Mouse (Mus musculus): ENCODE results near the gene Kif19a. TPM values are rescaled to one million over a fixed set of nuclear protein-coding genes. Genes with fewer than 3 reads are reported as not detected.

The Kif19a gene
- polyA plus RNA-seq, 1 experiment = not detected

- TF ChIP-seq POLR2A (IDR thresholded peaks at IDR 0.05; ENCODE audit: low read depth, low read length) = no peak
- no peak overlapping the region for H3K4me3 ChIP-seq (ENCODE audit: insufficient read depth, low read length)
- H3K27ac ChIP-seq (ENCODE audit: insufficient read depth, low read length) = no peak overlapping the region
- H3K4me1 ChIP-seq (ENCODE audit: control insufficient read depth, insufficient read depth, low read length) = no peaks in the 10 kb centered on the region; the same call in 1 of the 2 replicates
Observed at GRCm38 (mm10) chr11:114833166-114833565, 68.0 kb downstream of the Kif19a start.

Other genes starting within 250 kb of the Kif19a start
- 1,513 and 1,676 TPM in 2 replicates for gene Rpl38, start 96.9 kb upstream of the Kif19a start, polyA plus RNA-seq (2011; ENCODE audit: insufficient read length, low read depth, missing spikeins)
- 26.9 and 28.0 TPM in 2 replicates for gene Ttyh2, start 90.0 kb upstream of the Kif19a start, polyA plus RNA-seq (2011; ENCODE audit: insufficient read length, low read depth, missing spikeins)
- 0.61 and 0.70 TPM in 2 replicates for gene Dnaic2, start 38.0 kb upstream of the Kif19a start, polyA plus RNA-seq (2011; ENCODE audit: insufficient read length, low read depth, missing spikeins)
- not detected in 2 replicates for gene Btbd17, start 30.6 kb downstream of the Kif19a start, polyA plus RNA-seq (2011; ENCODE audit: insufficient read length, low read depth, missing spikeins)
- not detected in 2 replicates for gene Gpr142, start 33.5 kb downstream of the Kif19a start, polyA plus RNA-seq (2011; ENCODE audit: insufficient read length, low read depth, missing spikeins)
- gene Gprc5c, start 85.8 kb downstream of the Kif19a start, polyA plus RNA-seq (2011; ENCODE audit: insufficient read length, low read depth, missing spikeins) = 6.4 and 9.2 TPM in 2 replicates
- gene Cd300a, start 124.7 kb downstream of the Kif19a start, polyA plus RNA-seq (2011; ENCODE audit: insufficient read length, low read depth, missing spikeins) = 0.84 TPM in 1 of 2 replicates, not detected in the other
- 0.48 and 1.1 TPM in 2 replicates for gene Cd300lb, start 169.0 kb downstream of the Kif19a start, polyA plus RNA-seq (2011; ENCODE audit: insufficient read length, low read depth, missing spikeins)
- gene Cd300c, start 203.8 kb downstream of the Kif19a start, polyA plus RNA-seq (2011; ENCODE audit: insufficient read length, low read depth, missing spikeins) = not detected in 2 replicates
- gene Cd300ld, start 224.5 kb downstream of the Kif19a start, polyA plus RNA-seq (2011; ENCODE audit: insufficient read length, low read depth, missing spikeins) = 0.18 and 0.58 TPM in 2 replicates
- gene Cd300c2, start 236.5 kb downstream of the Kif19a start, polyA plus RNA-seq (2011; ENCODE audit: insufficient read length, low read depth, missing spikeins) = 0.67 TPM in 1 of 2 replicates, not detected in the other